In genomic region chr10:71306759-71307158, GRCm38 (mm10) we compare ENCODE assay signal across 12 mouse cellular contexts. TPM values are rescaled to one million over a fixed set of nuclear protein-coding genes. Genes with fewer than 3 reads are reported as not detected.
DNase-seq lines count a peak whose midpoint lies in the region; ATAC-seq and TF ChIP-seq lines count a peak whose summit lies in the region.
"Had no signal": no experiment of that assay in that cellular context is flagged by ENCODE, and none has a peak within 500 bp of the region (broad histone marks: within the 10 kb centered on the region; RNA-seq: fewer than 3 reads in every experiment).

No protein-coding gene starts in this region.

- no peak overlapping the region for H3K27ac ChIP-seq in hindbrain, embryonic 13.5 days
- H3K27ac ChIP-seq in hindbrain, embryonic 11.5 days (ENCODE audit: low read depth, low read length): no peak overlapping the region
- no peak overlapping the region for H3K27ac ChIP-seq in stomach, embryonic 16.5 days (ENCODE audit: low read length)
- no peak overlapping the region for H3K27ac ChIP-seq in stomach, postnatal 0 days (replicated peaks)
- no peak overlapping the region for H3K27ac ChIP-seq in hindbrain, postnatal 0 days
- H3K27ac ChIP-seq in thymus, adult 2 months (ENCODE audit: control insufficient read depth, insufficient read depth, low read length): no peak overlapping the region
- H3K27ac ChIP-seq: intestine, embryonic 15.5 days; neural tube, embryonic 12.5 days had no signal

- H3K9ac ChIP-seq in hindbrain, embryonic 13.5 days: no peak overlapping the region
- H3K9ac ChIP-seq in hindbrain, embryonic 11.5 days (ENCODE audit: low read depth, low read length): no peak overlapping the region
- no peak overlapping the region for H3K9ac ChIP-seq in stomach, embryonic 16.5 days (ENCODE audit: low read length)
- H3K9ac ChIP-seq in stomach, postnatal 0 days (ENCODE audit: low read length): no peak overlapping the region
- no peak overlapping the region for H3K9ac ChIP-seq in hindbrain, postnatal 0 days (replicated peaks; ENCODE audit: low read length)
- H3K9ac ChIP-seq: intestine, embryonic 15.5 days; neural tube, embryonic 12.5 days had no signal

- peak overlapping the region; percentile 39 for H3K4me2 ChIP-seq in hindbrain, embryonic 13.5 days
- H3K4me2 ChIP-seq in hindbrain, embryonic 11.5 days (replicated peaks; ENCODE audit: low read depth, low read length): no peak overlapping the region
- H3K4me2 ChIP-seq in stomach, embryonic 16.5 days (ENCODE audit: low read depth, low read length): 0 out of 2 replicates have a peak overlapping the region, but pooled peaks have one; percentile 19
- no peak overlapping the region for H3K4me2 ChIP-seq in stomach, postnatal 0 days (replicated peaks; ENCODE audit: low read depth)
- H3K4me2 ChIP-seq in hindbrain, postnatal 0 days (ENCODE audit: low read depth, low read length): peak overlapping the region; percentile 33

- no peak for DNase-seq in hindbrain, embryonic 11.5 days (ENCODE audit: low spot score)
- no peak for DNase-seq in stomach, postnatal 0 days (ENCODE audit: low spot score)
- DNase-seq in hindbrain, postnatal 0 days (ENCODE audit: low spot score): no peak
- peak; percentile 29 for DNase-seq in splenic B cell, adult 2 months (ENCODE audit: low read depth, low spot score)
- no peak for DNase-seq in thymus, adult 2 months
- DNase-seq: heart, adult 11 months; thymus, adult 18-20 months had no signal

- TF ChIP-seq CTCF in stomach, postnatal 0 days (IDR thresholded peaks at IDR 0.05; ENCODE audit: low read depth): no peak
- no peak for TF ChIP-seq CTCF in hindbrain, postnatal 0 days (IDR thresholded peaks at IDR 0.05; ENCODE audit: low read depth)
- no peak for TF ChIP-seq CTCF in thymus, adult 2 months (IDR thresholded peaks at IDR 0.05; ENCODE audit: borderline replicate concordance, control insufficient read depth, extremely low read depth, insufficient read depth, low read length, poor library complexity)

- WGBS in hindbrain, embryonic 13.5 days: 79% methylated on average over 6 of the region's 6 CpGs
- 76% methylated on average over 6 of the region's 6 CpGs for WGBS in hindbrain, embryonic 11.5 days
- WGBS in stomach, embryonic 16.5 days: 66% methylated on average over 6 of the region's 6 CpGs
- WGBS in stomach, postnatal 0 days: 65% methylated on average over 6 of the region's 6 CpGs
- WGBS in hindbrain, postnatal 0 days: 78% methylated on average over 6 of the region's 6 CpGs
- 37% methylated on average over 6 of the region's 6 CpGs for WGBS in thymus, adult 2 months

- no peak for ATAC-seq in hindbrain, embryonic 13.5 days (ENCODE audit: low FRiP score)
- no peak for ATAC-seq in hindbrain, embryonic 11.5 days (ENCODE audit: low FRiP score)
- ATAC-seq in stomach, embryonic 16.5 days (ENCODE audit: insufficient read depth, low FRiP score): no peak
- no peak for ATAC-seq in stomach, postnatal 0 days (ENCODE audit: low FRiP score, low TSS enrichment)
- ATAC-seq in hindbrain, postnatal 0 days: no peak
- ATAC-seq in CD4-positive, CD25-positive, alpha-beta regulatory T cell, adult 4 months: no peak
- ATAC-seq: intestine, embryonic 15.5 days had no signal

- H3K4me1 ChIP-seq in hindbrain, embryonic 13.5 days (replicated peaks): 0 out of 2 replicates have a peak, but pooled peaks cover 3% of the 10 kb centered on the region
- H3K4me1 ChIP-seq in hindbrain, embryonic 11.5 days (replicated peaks; ENCODE audit: control insufficient read depth, insufficient read depth, low read length): no peaks in the 10 kb centered on the region
- no peaks in the 10 kb centered on the region for H3K4me1 ChIP-seq in stomach, embryonic 16.5 days (ENCODE audit: control insufficient read depth, insufficient read depth, low read length)
- H3K4me1 ChIP-seq in stomach, postnatal 0 days (replicated peaks; ENCODE audit: control insufficient read depth, insufficient read depth): no peaks in the 10 kb centered on the region
- no peaks in the 10 kb centered on the region for H3K4me1 ChIP-seq in hindbrain, postnatal 0 days (ENCODE audit: insufficient read depth, low read length)
- H3K4me1 ChIP-seq in thymus, adult 2 months (replicated peaks; ENCODE audit: control insufficient read depth, insufficient read depth, low read length): peaks cover 10% of the 10 kb centered on the region
- H3K4me1 ChIP-seq: intestine, embryonic 15.5 days; neural tube, embryonic 12.5 days had no signal

- no peaks in the 10 kb centered on the region for H3K9me3 ChIP-seq in hindbrain, embryonic 13.5 days
- H3K9me3 ChIP-seq in hindbrain, embryonic 11.5 days (ENCODE audit: control insufficient read depth, low read length): no peaks in the 10 kb centered on the region
- no peaks in the 10 kb centered on the region for H3K9me3 ChIP-seq in stomach, embryonic 16.5 days (replicated peaks; ENCODE audit: control insufficient read depth, low read length)
- no peaks in the 10 kb centered on the region for H3K9me3 ChIP-seq in stomach, postnatal 0 days (ENCODE audit: control insufficient read depth, low read length)
- H3K9me3 ChIP-seq in hindbrain, postnatal 0 days (ENCODE audit: low read length): no peaks in the 10 kb centered on the region
- H3K9me3 ChIP-seq: intestine, embryonic 15.5 days; neural tube, embryonic 12.5 days had no signal

- no peak overlapping the region for H3K4me3 ChIP-seq in hindbrain, embryonic 13.5 days
- no peak overlapping the region for H3K4me3 ChIP-seq in hindbrain, embryonic 11.5 days (ENCODE audit: low read depth, low read length)
- no peak overlapping the region for H3K4me3 ChIP-seq in stomach, embryonic 16.5 days (replicated peaks; ENCODE audit: low read length)
- no peak overlapping the region for H3K4me3 ChIP-seq in stomach, postnatal 0 days (ENCODE audit: low read depth, low read length)
- peak overlapping the region; percentile 8; the same call in 1 of the 2 replicates for H3K4me3 ChIP-seq in hindbrain, postnatal 0 days (ENCODE audit: low read length)
- no peak overlapping the region for H3K4me3 ChIP-seq in thymus, adult 2 months (ENCODE audit: control insufficient read depth, insufficient read depth, low read length)
- H3K4me3 ChIP-seq: neural tube, embryonic 12.5 days had no signal

- TF ChIP-seq POLR2A in thymus, adult 2 months (IDR thresholded peaks at IDR 0.05; ENCODE audit: control insufficient read depth, extremely low read depth, insufficient read depth, low read length, poor library complexity): no peak

- H3K36me3 ChIP-seq in hindbrain, embryonic 13.5 days: no peaks in the 10 kb centered on the region
- no peaks in the 10 kb centered on the region for H3K36me3 ChIP-seq in hindbrain, embryonic 11.5 days (ENCODE audit: control insufficient read depth, insufficient read depth, low read length)
- no peaks in the 10 kb centered on the region for H3K36me3 ChIP-seq in stomach, embryonic 16.5 days (ENCODE audit: control insufficient read depth, insufficient read depth, low read length)
- H3K36me3 ChIP-seq in stomach, postnatal 0 days (ENCODE audit: control insufficient read depth, insufficient read depth, low read length): no peaks in the 10 kb centered on the region
- no peaks in the 10 kb centered on the region for H3K36me3 ChIP-seq in hindbrain, postnatal 0 days (ENCODE audit: insufficient read depth, low read length)
- H3K36me3 ChIP-seq in splenic B cell, adult 2 months (ENCODE audit: control insufficient read depth, insufficient read depth, low read length, poor library complexity, severe bottlenecking): no peaks in the 10 kb centered on the region
- no peaks in the 10 kb centered on the region for H3K36me3 ChIP-seq in thymus, adult 2 months (ENCODE audit: control insufficient read depth, insufficient read depth, low read length)
- H3K36me3 ChIP-seq: intestine, embryonic 15.5 days; neural tube, embryonic 12.5 days had no signal

- no peaks in the 10 kb centered on the region for H3K27me3 ChIP-seq in hindbrain, embryonic 13.5 days
- H3K27me3 ChIP-seq in hindbrain, embryonic 11.5 days (ENCODE audit: control insufficient read depth, insufficient read depth, low read length): no peaks in the 10 kb centered on the region
- H3K27me3 ChIP-seq in stomach, embryonic 16.5 days (ENCODE audit: control insufficient read depth, insufficient read depth, low read length): no peaks in the 10 kb centered on the region
- H3K27me3 ChIP-seq in stomach, postnatal 0 days (ENCODE audit: control insufficient read depth, insufficient read depth, low read length): no peaks in the 10 kb centered on the region
- H3K27me3 ChIP-seq in hindbrain, postnatal 0 days (ENCODE audit: insufficient read depth, low read length): no peaks in the 10 kb centered on the region
- H3K27me3 ChIP-seq in splenic B cell, adult 2 months (ENCODE audit: control insufficient read depth, insufficient read depth, low read length, poor library complexity, severe bottlenecking): no peaks in the 10 kb centered on the region
- H3K27me3 ChIP-seq in thymus, adult 2 months (ENCODE audit: control insufficient read depth, insufficient read depth, low read length): no peaks in the 10 kb centered on the region
- H3K27me3 ChIP-seq: intestine, embryonic 15.5 days; neural tube, embryonic 12.5 days had no signal

- TF ChIP-seq EP300 in stomach, postnatal 0 days (optimal IDR thresholded peaks at IDR 0.05): no peak

RNA-seq across cellular contexts. Expression of gene Ube2d1, which starts 21.7 kb away (rescaled TPM):
- polyA plus RNA-seq in hindbrain, embryonic 13.5 days (2015; fragmentation: Nextera tagmentation; extraction: Ambion mirVana): 182 and 186 TPM in 2 replicates
- polyA plus RNA-seq in hindbrain, embryonic 11.5 days (2014; fragmentation: Nextera tagmentation; extraction: Ambion mirVana): 192 and 221 TPM in 2 replicates
- 44.1 and 47.3 TPM in 2 replicates for polyA plus RNA-seq in stomach, embryonic 16.5 days (2015; fragmentation: Nextera tagmentation; extraction: Ambion mirVana)
- polyA plus RNA-seq in stomach, postnatal 0 days (2015; fragmentation: Nextera tagmentation; extraction: Ambion mirVana): 25.6 and 30.7 TPM in 2 replicates
- total RNA-seq in hindbrain, postnatal 0 days (2014; rRNA removed): 58.8 and 72.3 TPM in 2 replicates
- polyA plus RNA-seq in hindbrain, postnatal 0 days (2015; fragmentation: Nextera tagmentation; extraction: Ambion mirVana): 126 and 145 TPM in 2 replicates
- 87.8 and 90.4 TPM in 2 replicates for polyA plus RNA-seq in thymus, adult 2 months (2012; rRNA removed)
- 10 to 100 TPM; 16.6 to 22.2 TPM for polyA plus RNA-seq in CD4-positive, CD25-positive, alpha-beta regulatory T cell, adult 4 months (2017; shearing (Covaris generic))

RNA-seq across cellular contexts. Expression of gene Cisd1, which starts 38.0 kb away (rescaled TPM):
- 253 and 266 TPM in 2 replicates for polyA plus RNA-seq in hindbrain, embryonic 13.5 days (2015; fragmentation: Nextera tagmentation; extraction: Ambion mirVana)
- 145 and 152 TPM in 2 replicates for polyA plus RNA-seq in hindbrain, embryonic 11.5 days (2014; fragmentation: Nextera tagmentation; extraction: Ambion mirVana)
- polyA plus RNA-seq in stomach, embryonic 16.5 days (2015; fragmentation: Nextera tagmentation; extraction: Ambion mirVana): 92.8 and 103 TPM in 2 replicates
- polyA plus RNA-seq in stomach, postnatal 0 days (2015; fragmentation: Nextera tagmentation; extraction: Ambion mirVana): 143 and 147 TPM in 2 replicates
- 105 and 108 TPM in 2 replicates for total RNA-seq in hindbrain, postnatal 0 days (2014; rRNA removed)
- polyA plus RNA-seq in hindbrain, postnatal 0 days (2015; fragmentation: Nextera tagmentation; extraction: Ambion mirVana): 388 and 399 TPM in 2 replicates
- polyA plus RNA-seq in thymus, adult 2 months (2012; rRNA removed): 34.2 and 35.1 TPM in 2 replicates
- 10 to 100 TPM; 30.9 to 33.7 TPM for polyA plus RNA-seq in CD4-positive, CD25-positive, alpha-beta regulatory T cell, adult 4 months (2017; shearing (Covaris generic))

RNA-seq across cellular contexts. Expression of gene Ipmk, which starts 40.8 kb away (rescaled TPM):
- 16.7 and 16.9 TPM in 2 replicates for polyA plus RNA-seq in hindbrain, embryonic 13.5 days (2015; fragmentation: Nextera tagmentation; extraction: Ambion mirVana)
- polyA plus RNA-seq in hindbrain, embryonic 11.5 days (2014; fragmentation: Nextera tagmentation; extraction: Ambion mirVana): 20.9 and 21.4 TPM in 2 replicates
- 11.0 and 12.3 TPM in 2 replicates for polyA plus RNA-seq in stomach, embryonic 16.5 days (2015; fragmentation: Nextera tagmentation; extraction: Ambion mirVana)
- 9.0 and 9.7 TPM in 2 replicates for polyA plus RNA-seq in stomach, postnatal 0 days (2015; fragmentation: Nextera tagmentation; extraction: Ambion mirVana)
- total RNA-seq in hindbrain, postnatal 0 days (2014; rRNA removed): 17.3 and 19.0 TPM in 2 replicates
- polyA plus RNA-seq in hindbrain, postnatal 0 days (2015; fragmentation: Nextera tagmentation; extraction: Ambion mirVana): 14.0 and 14.4 TPM in 2 replicates
- 9.8 and 14.4 TPM in 2 replicates for polyA plus RNA-seq in thymus, adult 2 months (2012; rRNA removed)
- 1 to 10 TPM; 2.9 to 4.1 TPM for polyA plus RNA-seq in CD4-positive, CD25-positive, alpha-beta regulatory T cell, adult 4 months (2017; shearing (Covaris generic))

Comparison
In these comparisons a context has a peak if more than half of its experiments do, and no peak if none do; other contexts are left out.
1. H3K4me2 ChIP-seq: peak in hindbrain, embryonic 13.5 days (single experiment), stomach, embryonic 16.5 days (single experiment) and hindbrain, postnatal 0 days (single experiment); none in hindbrain, embryonic 11.5 days (single experiment) and stomach, postnatal 0 days (single experiment).